Mouse (Mus musculus): ENCODE data around the gene Pacrg. TPM values are rescaled to one million over a fixed set of nuclear protein-coding genes. Genes with fewer than 3 reads are reported as not detected.
A peak's percentile ranks its signal among the peaks of the same experiment; 100 is the strongest.

Gene Pacrg
- total and polyA plus RNA-seq, 3 experiments, result not detected

- no peaks in the 10 kb centered on the region for H3K36me3 ChIP-seq (ENCODE audit: control insufficient read depth in 1 of 2, insufficient read depth in 2 of 2, low read length in 2 of 2)
- H3K9me3 ChIP-seq (replicated peaks; ENCODE audit: insufficient read depth, low read length), result no peaks in the 10 kb centered on the region
- DNase-seq (ENCODE audit: low read depth, low spot score), result no peak
- no peak overlapping the region for H3K27ac ChIP-seq (ENCODE audit: control insufficient read depth, low read depth, low read length)
- TF ChIP-seq ZKSCAN1 (IDR thresholded peaks at IDR 0.05; ENCODE audit: low read depth, low read length) (no peak), UBTF (IDR thresholded peaks at IDR 0.05; ENCODE audit: borderline replicate concordance, insufficient read depth, low read depth, low read length) (no peak), MAFK (IDR thresholded peaks at IDR 0.05; ENCODE audit: borderline replicate concordance, low read depth, low read length) (no peak), RCOR1 (IDR thresholded peaks at IDR 0.05; ENCODE audit: low read depth, low read length) (no peak), TCF12 (IDR thresholded peaks at IDR 0.05; ENCODE audit: low read depth, low read length) (no peak), GATA1 (IDR thresholded peaks at IDR 0.05; ENCODE audit: low read depth, low read length) (no peak), JUND (IDR thresholded peaks at IDR 0.05; ENCODE audit: low read depth, low read length) (no peak), CTCF (IDR thresholded peaks at IDR 0.05 in 2 of 3, conservative IDR thresholded peaks at IDR 0.05 in 1 of 3; ENCODE audit: control insufficient read depth in 1 of 3, insufficient read depth in 1 of 3, low read depth in 2 of 3, low read length in 3 of 3, poor library complexity in 1 of 3, severe bottlenecking in 1 of 3) (no peak)
- no peak overlapping the region for H3K9ac ChIP-seq (ENCODE audit: control insufficient read depth, low read depth, low read length, poor library complexity, severe bottlenecking)
- H3K4me1 ChIP-seq (ENCODE audit: control insufficient read depth in 1 of 2, insufficient read depth in 2 of 2, low read length in 2 of 2), result no peaks in the 10 kb centered on the region
- no peak overlapping the region for H3K4me3 ChIP-seq (ENCODE audit: control insufficient read depth in 1 of 2, insufficient read depth in 1 of 2, low read depth in 2 of 2, low read length in 2 of 2)
- H3K27me3 ChIP-seq (ENCODE audit: control insufficient read depth in 1 of 2, insufficient read depth in 2 of 2, low read length in 2 of 2), result peaks cover 0 to 6% of the 10 kb centered on the region in 2 experiments; a peak in 2 of 4 replicates
- H3K79me2 ChIP-seq (ENCODE audit: control insufficient read depth, insufficient read depth, low read length, poor library complexity), result no peaks in the 10 kb centered on the region
Measured at GRCm38 (mm10) chr17:10766735-10767406, 73.2 kb downstream of the Pacrg start.

DNA sequence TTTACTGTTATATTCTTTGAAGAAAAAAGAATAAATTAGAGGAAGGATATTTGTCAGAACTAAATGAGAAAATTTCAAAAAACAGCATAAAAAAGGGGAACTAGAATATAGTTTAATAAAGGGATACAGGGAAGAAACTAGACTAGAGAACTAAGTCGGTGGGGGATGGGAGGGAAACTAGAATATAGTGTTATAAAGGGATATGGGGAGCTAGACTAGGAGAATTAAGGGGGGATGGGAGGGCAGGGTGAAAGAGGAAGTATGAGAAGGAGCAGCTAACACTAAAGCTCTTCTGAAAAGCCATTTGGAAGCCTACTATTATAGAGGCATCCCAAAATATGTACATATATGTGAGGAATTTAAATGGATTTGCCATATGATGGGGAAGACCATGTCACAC, 75.8 kb downstream of the Pacrg start:
- no peak for TF ChIP-seq RAD21 (IDR thresholded peaks at IDR 0.05; ENCODE audit: low read depth, low read length)
- TF ChIP-seq HCFC1 (IDR thresholded peaks at IDR 0.05; ENCODE audit: low read depth, low read length), result no peak
- TF ChIP-seq GATA1 (IDR thresholded peaks at IDR 0.05; ENCODE audit: low read depth, low read length), result no peak
- no peak for TF ChIP-seq CHD1 (IDR thresholded peaks at IDR 0.05; ENCODE audit: low read depth, low read length)
- no peak for TF ChIP-seq POLR2A (IDR thresholded peaks at IDR 0.05; ENCODE audit: control insufficient read depth in 1 of 2, insufficient read depth in 1 of 2, low read depth in 1 of 2, low read length in 2 of 2, poor library complexity in 1 of 2)
- TF ChIP-seq JUND (IDR thresholded peaks at IDR 0.05; ENCODE audit: low read depth, low read length), result no peak
- TF ChIP-seq TCF12 (IDR thresholded peaks at IDR 0.05; ENCODE audit: low read depth, low read length), result no peak
- no peak for TF ChIP-seq CHD2 (IDR thresholded peaks at IDR 0.05; ENCODE audit: low read length)
- TF ChIP-seq POLR2AphosphoS2 (IDR thresholded peaks at IDR 0.05; ENCODE audit: low read length), result no peak
- TF ChIP-seq BHLHE40 (IDR thresholded peaks at IDR 0.05; ENCODE audit: borderline replicate concordance, low read depth, low read length), result no peak
- no peak for TF ChIP-seq TBP (IDR thresholded peaks at IDR 0.05; ENCODE audit: low read depth, low read length)
- no peak for TF ChIP-seq NRF1 (IDR thresholded peaks at IDR 0.05; ENCODE audit: insufficient read depth, low read depth, low read length, poor library complexity, severe bottlenecking)
- DNase-seq (ENCODE audit: low read depth, low spot score), result peak; percentile 16
- Histone ChIP-seq H3K4me3 (ENCODE audit: control insufficient read depth in 1 of 2, insufficient read depth in 1 of 2, low read depth in 2 of 2, low read length in 2 of 2) (no peak overlapping the region), H3K4me1 (ENCODE audit: control insufficient read depth in 1 of 2, insufficient read depth in 2 of 2, low read length in 2 of 2) (no peaks in the 10 kb centered on the region), H3K27me3 (ENCODE audit: control insufficient read depth in 1 of 2, insufficient read depth in 2 of 2, low read length in 2 of 2) (peaks cover 0 to 2% of the 10 kb centered on the region in 2 experiments; a peak in 1 of 4 replicates), H3K36me3 (ENCODE audit: control insufficient read depth in 1 of 2, insufficient read depth in 2 of 2, low read length in 2 of 2) (no peaks in the 10 kb centered on the region), H3K79me2 (ENCODE audit: control insufficient read depth, insufficient read depth, low read length, poor library complexity) (no peaks in the 10 kb centered on the region), H3K9ac (ENCODE audit: control insufficient read depth, low read depth, low read length, poor library complexity, severe bottlenecking) (no peak overlapping the region), H3K9me3 (replicated peaks; ENCODE audit: insufficient read depth, low read length) (no peaks in the 10 kb centered on the region), H3K27ac (ENCODE audit: control insufficient read depth, low read depth, low read length) (no peak overlapping the region)

Measured in MEL (cell line).